Mouse (Mus musculus) kidney, adult 18-20 months (tissue): ENCODE measurements around the gene Brd3.
A peak's percentile ranks its signal among the peaks of the same experiment; 100 is the strongest.

ENCODE experiments used
- DNase-seq: peaks from one replicate; pipeline ENCODE4 v3.0.0; 2021

The Brd3 gene

GRCm38 (mm10) chr2:27423596-27423995 is 83.9 kb downstream of the Brd3 start:
- no peak for DNase-seq

GRCm38 (mm10) chr2:27421293-27422068 is 86.0 kb downstream of the Brd3 start:
- peak; percentile 48 for DNase-seq

GRCm38 (mm10) chr2:27418577-27419070 is 88.8 kb downstream of the Brd3 start:
- DNase-seq = no peak

- no peak for DNase-seq
These were observed 89.8 kb downstream of the Brd3 start for GRCm38 (mm10) chr2:27417648-27418153.

GRCm38 (mm10) chr2:27416425-27416824 is 91.0 kb downstream of the Brd3 start:
- DNase-seq = no peak

- no peak for DNase-seq
These were observed 92.2 kb downstream of the Brd3 start for GRCm38 (mm10) chr2:27415060-27415783.

- DNase-seq = no peak
These were observed 93.4 kb downstream of the Brd3 start for GRCm38 (mm10) chr2:27413936-27414657.

- DNase-seq = no peak
These were observed 93.9 kb downstream of the Brd3 start for GRCm38 (mm10) chr2:27413582-27413935.

GRCm38 (mm10) chr2:27412245-27412800 is 95.1 kb downstream of the Brd3 start:
- no peak for DNase-seq

- no peak for DNase-seq
These were observed 95.7 kb downstream of the Brd3 start for GRCm38 (mm10) chr2:27411688-27412174.

GRCm38 (mm10) chr2:27410518-27411140 is 96.8 kb downstream of the Brd3 start:
- DNase-seq = no peak

GRCm38 (mm10) chr2:27408194-27408593 is 99.3 kb downstream of the Brd3 start:
- no peak for DNase-seq

- no peak for DNase-seq
These were observed 100.5 kb downstream of the Brd3 start for GRCm38 (mm10) chr2:27406928-27407327.

GRCm38 (mm10) chr2:27405094-27405884 is 102.2 kb downstream of the Brd3 start:
- no peak for DNase-seq

GRCm38 (mm10) chr2:27404375-27405093 is 102.9 kb downstream of the Brd3 start:
- no peak for DNase-seq

- no peak for DNase-seq
These were observed 105.9 kb downstream of the Brd3 start for GRCm38 (mm10) chr2:27401544-27401943.

GRCm38 (mm10) chr2:27400083-27400482 is 107.4 kb downstream of the Brd3 start:
- DNase-seq = no peak

GRCm38 (mm10) chr2:27396656-27397440 is 110.6 kb downstream of the Brd3 start:
- no peak for DNase-seq
